Mouse (Mus musculus) central nervous system, embryonic 18 days (tissue): Measurements from ENCODE around the gene Gpr4. TPM values are rescaled to one million over a fixed set of nuclear protein-coding genes. Genes with fewer than 3 reads are reported as not detected.

Source experiments
- polyA plus RNA-seq: library from polyadenylated mRNA; depleted of rRNA; stranded (reverse); fragments of >200 nt; gene quantifications from 2 replicates; pipeline ENCODE4 v1.2.3, GENCODE M21; 2012; rRNA removed

Gene Gpr4
- polyA plus RNA-seq = 6.0 and 6.8 TPM in 2 replicates

GRCm38 (mm10) chr7:19211996-19212755 lies at the start of gene Gpr4:
TSS of gene Gpr4 (plus strand) at chr7:19212538.

GRCm38 (mm10) chr7:19165656-19166423 lies 46.5 kb upstream of the Gpr4 start, which contains the start of gene Gipr:
TSS of gene Gipr (minus strand) at chr7:19166127.

GRCm38 (mm10) chr7:19175708-19176515 lies 36.4 kb upstream of the Gpr4 start, which contains the start of gene Eml2:
TSS of gene Eml2 (plus strand) at chr7:19176421.

GRCm38 (mm10) chr7:19227883-19228792 lies 15.8 kb downstream of the Gpr4 start, which contains the start of gene Opa3:
TSS of gene Opa3 (plus strand) at chr7:19228334.

GRCm38 (mm10) chr7:19271238-19272172 lies 59.2 kb downstream of the Gpr4 start, which contains the start of gene Vasp:
TSS of gene Vasp (minus strand) at chr7:19271817.

Other genes with a start within 250 kb of the Gpr4 start
- gene Nanos2, start 225.1 kb upstream of the Gpr4 start, polyA plus RNA-seq = 2.3 TPM in 2 replicates
- gene Mypop, start 221.3 kb upstream of the Gpr4 start, polyA plus RNA-seq = 14.5 and 16.5 TPM in 2 replicates
- 38.3 and 39.8 TPM in 2 replicates for gene Irf2bp1, start 208.5 kb upstream of the Gpr4 start, polyA plus RNA-seq
- gene Foxa3, start 189.0 kb upstream of the Gpr4 start, polyA plus RNA-seq = not detected in 2 replicates
- gene Sympk, start 188.2 kb upstream of the Gpr4 start, polyA plus RNA-seq = 66.8 and 73.9 TPM in 2 replicates
- 0.23 and 0.32 TPM in 2 replicates for gene Rsph6a, start 157.8 kb upstream of the Gpr4 start, polyA plus RNA-seq
- 168 and 184 TPM in 2 replicates for gene Dmwd, start 136.3 kb upstream of the Gpr4 start, polyA plus RNA-seq
- 48.3 and 55.8 TPM in 2 replicates for gene Dmpk, start 128.7 kb upstream of the Gpr4 start, polyA plus RNA-seq
- 6.8 and 9.3 TPM in 2 replicates for gene Six5, start 117.9 kb upstream of the Gpr4 start, polyA plus RNA-seq
- gene Gm4969, start 94.2 kb upstream of the Gpr4 start, polyA plus RNA-seq = 14.5 and 14.6 TPM in 2 replicates
- 11.2 and 12.5 TPM in 2 replicates for gene Fbxo46, start 92.7 kb upstream of the Gpr4 start, polyA plus RNA-seq
- gene Qpctl, start 63.2 kb upstream of the Gpr4 start, polyA plus RNA-seq = 16.8 and 18.3 TPM in 2 replicates
- gene Snrpd2, start 62.8 kb upstream of the Gpr4 start, polyA plus RNA-seq = 151 and 178 TPM in 2 replicates
- gene Gipr, start 46.4 kb upstream of the Gpr4 start, polyA plus RNA-seq = 41.3 and 55.6 TPM in 2 replicates
- 65.5 and 68.9 TPM in 2 replicates for gene Eml2, start 36.1 kb upstream of the Gpr4 start, polyA plus RNA-seq
- 25.6 and 26.6 TPM in 2 replicates for gene Opa3, start 15.8 kb downstream of the Gpr4 start, polyA plus RNA-seq
- 65.0 and 68.3 TPM in 2 replicates for gene Vasp, start 59.3 kb downstream of the Gpr4 start, polyA plus RNA-seq
- gene Ppm1n, start 67.5 kb downstream of the Gpr4 start, polyA plus RNA-seq = 1.6 and 2.0 TPM in 2 replicates
- 155 and 161 TPM in 2 replicates for gene Rtn2, start 70.1 kb downstream of the Gpr4 start, polyA plus RNA-seq
- gene Fosb, start 97.5 kb downstream of the Gpr4 start, polyA plus RNA-seq = 0.25 and 0.71 TPM in 2 replicates
- gene Ercc1, start 132.2 kb downstream of the Gpr4 start, polyA plus RNA-seq = 72.9 and 73.8 TPM in 2 replicates
- gene Cd3eap, start 146.9 kb downstream of the Gpr4 start, polyA plus RNA-seq = 14.2 and 15.3 TPM in 2 replicates
- 4.4 and 5.1 TPM in 2 replicates for gene Ppp1r13l, start 147.2 kb downstream of the Gpr4 start, polyA plus RNA-seq
- gene Ercc2, start 169.5 kb downstream of the Gpr4 start, polyA plus RNA-seq = 77.4 and 78.3 TPM in 2 replicates
- gene Klc3, start 191.6 kb downstream of the Gpr4 start, polyA plus RNA-seq = 1.6 and 2.1 TPM in 2 replicates
- 0.36 and 148 TPM in 2 replicates for gene Ckm, start 192.2 kb downstream of the Gpr4 start, polyA plus RNA-seq
- gene Mark4, start 246.3 kb downstream of the Gpr4 start, polyA plus RNA-seq = 47.3 and 55.6 TPM in 2 replicates